Mouse (Mus musculus) Patski (cell line): Measurements from ENCODE around the gene Fuz. TPM values are rescaled to one million over a fixed set of nuclear protein-coding genes. Genes with fewer than 3 reads are reported as not detected.

Experiments used
- ATAC-seq: fragments of 100-300 bp; one replicate; pipeline ENCODE4 v1.8.0; 2021
- CTCF ChIA-PET: fragments of 350-600 bp; sonication (Branson Sonifier 250); formaldehyde crosslinking; loops from one replicate; lab custom pipeline; 2022; ENCODE audit warnings: inconsistent platforms; lab: Charles Lee
- POLR2A ChIA-PET: fragments of 350-600 bp; sonication (Branson Sonifier 250); formaldehyde crosslinking; loops from one replicate; lab custom pipeline; 2022; ENCODE audit warnings: antibody characterized with exemption, inconsistent platforms; lab: Charles Lee
- DNase-seq: peaks from one replicate; pipeline ENCODE4 v3.0.0-alpha.2; 2011; ENCODE audit warnings: low read depth, low spot score
- H3K27me3 ChIP-seq: fragments of 371-371 bp; one replicate; pipeline ENCODE4 v1.5.1; 2021
- CTCF ChIP-seq: fragments of 100-300 bp; IDR thresholded peaks from one replicate; pipeline ENCODE4 v1.5.1; 2021
- in situ Hi-C: fragments of 300-500 bp; cut with MboI; formaldehyde crosslinking; loops from 3 replicates; pipeline ENCODE4 v1.11.1; 2018; ENCODE audit warnings: low pct_unique_long_range_greater_than_20kb, mixed read lengths
- polyA plus RNA-seq: library from polyadenylated mRNA; unstranded; gene quantifications from one replicate; pipeline ENCODE4 v1.2.3, GENCODE M21; 2021

Gene Fuz
- polyA plus RNA-seq, 1 experiment from 2014 or later: 16.9 TPM

DNA sequence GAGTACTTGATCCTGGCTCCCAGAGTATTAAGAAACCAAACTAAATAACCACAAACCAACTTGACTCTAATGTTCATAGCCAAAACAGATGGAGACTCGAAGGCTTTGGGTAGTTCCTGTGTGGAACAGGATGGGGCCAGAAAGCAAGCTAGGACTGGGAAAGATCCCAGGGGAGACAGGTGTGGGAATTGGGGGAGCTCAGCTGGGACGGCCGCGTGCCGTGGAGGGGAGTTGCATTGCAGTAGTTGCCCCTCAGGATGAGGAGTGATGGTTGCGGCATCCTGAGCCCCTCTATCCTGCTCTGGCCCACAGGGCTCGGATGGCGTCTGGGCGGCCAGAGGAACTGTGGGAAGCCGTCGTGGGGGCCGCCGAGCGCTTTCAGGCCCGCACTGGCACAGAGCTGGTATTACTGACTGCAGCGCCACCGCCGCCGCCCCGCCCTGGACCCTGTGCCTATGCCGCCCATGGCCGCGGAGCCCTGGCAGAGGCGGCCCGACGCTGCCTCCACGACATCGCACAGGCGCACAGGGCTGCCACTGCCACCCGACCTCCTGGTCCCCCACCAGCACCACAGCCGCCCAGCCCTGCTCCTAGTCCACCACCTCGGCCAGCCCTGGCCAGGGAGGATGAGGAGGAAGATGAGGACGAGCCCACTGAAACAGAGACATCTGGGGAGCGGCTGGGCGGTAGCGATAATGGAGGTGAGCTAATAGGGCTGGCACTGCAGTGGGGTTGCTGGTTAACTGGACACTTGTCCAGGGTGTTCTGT, 43.4 kb upstream of the Fuz start:
- no peaks in the 10 kb centered on the region for H3K27me3 ChIP-seq
- in situ Hi-C loops: loop anchor here (25.0 kb wide), 1 partner anchor 860 kb away; the partner anchor contains the start of genes Dbp, Fam83e, Rpl18 and Sphk2
- TF ChIP-seq CTCF: no peak
- CTCF ChIA-PET: interaction anchor here (0.7 kb wide), 1 partner anchor 37 kb away, joined by 3 read pairs; no protein-coding TSS in a partner anchor
- DNase-seq (no peak), ATAC-seq (no peak)
- POLR2A ChIA-PET: no interaction called here

DNA sequence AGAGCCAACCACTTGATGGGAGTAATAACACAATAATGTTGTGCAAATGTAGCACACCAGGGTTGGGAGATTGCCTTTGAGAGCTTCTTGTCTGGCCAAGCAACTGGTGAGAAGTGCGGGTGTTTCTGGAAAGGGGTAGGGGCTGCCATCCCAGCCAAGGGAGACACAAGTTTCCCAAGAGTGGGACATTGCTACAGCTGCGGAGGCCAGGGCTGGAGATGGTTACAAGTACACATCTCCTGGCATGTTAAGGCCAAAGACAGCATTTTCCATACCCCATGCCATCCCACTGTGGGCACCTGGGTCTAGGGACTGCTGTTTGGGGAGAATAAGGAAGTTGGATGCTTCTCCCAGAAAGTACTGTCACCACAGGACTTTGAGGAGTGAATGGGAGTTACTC, 42.8 kb upstream of the Fuz start:
- H3K27me3 ChIP-seq: no peaks in the 10 kb centered on the region
- POLR2A ChIA-PET: no interaction called here
- DNase-seq (no peak), ATAC-seq (no peak)
- in situ Hi-C loops: loop anchor here (25.0 kb wide), 1 partner anchor 859 kb away; the partner anchor contains the start of genes Dbp, Fam83e, Rpl18 and Sphk2
- CTCF ChIA-PET: no interaction called here
- TF ChIP-seq CTCF: no peak

DNA sequence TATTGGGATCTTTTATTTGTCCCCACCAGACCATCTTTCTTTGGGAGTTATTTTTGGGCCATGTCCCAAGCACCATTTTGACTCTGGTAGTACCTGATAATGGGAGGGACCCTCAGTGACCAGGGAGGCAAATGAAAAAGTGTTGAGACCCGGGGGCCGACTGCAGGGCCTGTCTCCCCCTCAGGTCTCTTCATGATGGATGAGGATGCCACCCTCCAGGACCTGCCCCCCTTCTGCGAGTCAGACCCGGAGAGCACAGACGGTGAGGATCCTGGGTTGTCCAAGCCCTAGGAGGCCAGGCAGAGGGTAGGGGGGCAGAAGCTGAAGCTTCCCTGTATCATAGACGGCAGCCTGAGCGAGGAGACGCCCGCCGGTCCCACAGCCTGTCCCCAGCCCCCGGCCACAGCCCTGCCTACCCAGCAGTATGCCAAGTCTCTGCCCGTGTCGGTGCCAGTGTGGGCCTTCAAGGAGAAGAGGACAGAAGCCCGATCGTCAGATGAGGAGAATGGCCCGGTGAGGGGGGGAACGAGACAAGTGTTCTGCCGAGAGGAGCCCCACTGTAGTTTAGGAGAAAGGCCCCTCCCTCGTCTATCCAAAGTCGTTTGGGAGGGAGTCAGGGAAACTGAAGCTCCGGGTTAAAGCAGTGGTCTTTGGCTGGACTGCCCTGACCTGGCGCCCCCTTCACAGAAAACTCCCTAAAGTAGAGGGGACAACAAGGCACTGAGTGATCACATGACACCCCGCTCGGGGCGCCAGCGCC, 42.1 kb upstream of the Fuz start:
- ChIA-PET CTCF (no interaction called here), POLR2A (interaction anchor here (1.0 to 1.6 kb wide), 2 partner anchors 12 to 16 kb away, joined by 3 to 4 read pairs; partner anchors contain the start of gene Ptov1)
- no peak for TF ChIP-seq CTCF
- in situ Hi-C loops: loop anchor here (25.0 kb wide), 1 partner anchor 859 kb away; the partner anchor contains the start of genes Dbp, Fam83e, Rpl18 and Sphk2
- ATAC-seq (no peak), DNase-seq (no peak)
- no peaks in the 10 kb centered on the region for H3K27me3 ChIP-seq

- ATAC-seq (peak; percentile 76), DNase-seq (peak; percentile 44)
- in situ Hi-C loops: loop anchor here (25.0 kb wide), 1 partner anchor 858 kb away; the partner anchor contains the start of genes Dbp, Fam83e, Rpl18 and Sphk2
- no peak for TF ChIP-seq CTCF
- ChIA-PET POLR2A (interaction anchor here (1.0 to 1.6 kb wide), 2 partner anchors 12 to 15 kb away, joined by 3 to 4 read pairs; partner anchors contain the start of gene Ptov1), CTCF (interaction anchor here (1.3 to 2.1 kb wide), 3 partner anchors 10 to 72 kb away, joined by 3 to 5 read pairs (median 4); no protein-coding TSS in a partner anchor)
- no peaks in the 10 kb centered on the region for H3K27me3 ChIP-seq
These were observed 41.4 kb upstream of the Fuz start for GRCm38 (mm10) chr7:44854356-44855031.

- POLR2A ChIA-PET: interaction anchor here (1.0 to 1.6 kb wide), 2 partner anchors 11 to 15 kb away, joined by 3 to 4 read pairs; partner anchors contain the start of gene Ptov1
- ATAC-seq: no peak
- TF ChIP-seq CTCF: no peak
- no peak for DNase-seq
- in situ Hi-C loops: loop anchor here (25.0 kb wide), 1 partner anchor 857 kb away; the partner anchor contains the start of genes Dbp, Fam83e, Rpl18 and Sphk2
- no peaks in the 10 kb centered on the region for H3K27me3 ChIP-seq
- CTCF ChIA-PET: interaction anchor here (1.3 to 2.1 kb wide), 3 partner anchors 10 to 71 kb away, joined by 3 to 5 read pairs (median 4); no protein-coding TSS in a partner anchor
These were observed 40.8 kb upstream of the Fuz start for GRCm38 (mm10) chr7:44855036-44855435.

DNA sequence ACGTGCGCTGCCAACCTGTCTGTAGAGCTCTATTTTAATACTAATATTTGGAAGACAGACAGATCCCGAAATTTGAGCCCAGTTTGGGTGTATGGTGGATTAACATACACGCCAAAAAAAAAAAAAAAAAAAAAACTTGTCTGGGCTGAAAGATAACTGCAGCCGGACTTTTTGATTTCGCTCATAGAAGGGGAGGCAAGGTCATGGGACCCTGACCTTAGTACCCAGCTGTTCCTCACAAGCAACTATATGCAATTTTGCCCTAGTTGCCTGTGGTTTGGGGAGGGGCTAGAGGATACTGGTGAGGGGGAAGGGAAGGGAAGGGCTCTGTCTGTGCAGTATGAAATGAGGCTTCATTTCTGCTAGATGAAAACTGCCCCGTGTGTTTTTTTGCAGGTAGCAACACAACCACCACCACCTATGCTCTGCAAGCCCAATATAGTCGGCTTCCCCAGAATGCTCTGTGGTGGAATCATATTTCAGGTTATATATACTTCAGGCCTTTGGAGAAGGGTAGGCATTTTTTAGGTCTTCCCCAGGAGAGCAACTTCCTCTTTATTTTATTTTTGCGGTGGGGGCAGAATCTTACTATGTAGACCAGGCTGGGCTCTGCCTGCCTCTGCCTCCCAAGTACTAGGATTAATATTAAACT, 39.5 kb upstream of the Fuz start:
- ATAC-seq (no peak), DNase-seq (no peak)
- no peaks in the 10 kb centered on the region for H3K27me3 ChIP-seq
- CTCF ChIA-PET: interaction anchor here (1.6 to 2.1 kb wide), 2 partner anchors 8 to 10 kb away, joined by 4 to 5 read pairs; no protein-coding TSS in a partner anchor
- POLR2A ChIA-PET: interaction anchor here (0.6 to 2.6 kb wide), 4 partner anchors 9 to 293 kb away, joined by 3 to 9 read pairs (median 3); no protein-coding TSS in a partner anchor
- TF ChIP-seq CTCF: no peak
- in situ Hi-C loops: loop anchor here (25.0 kb wide), 1 partner anchor 856 kb away; the partner anchor contains the start of genes Dbp, Fam83e, Rpl18 and Sphk2

- ATAC-seq: peak; percentile 3
- POLR2A ChIA-PET: interaction anchor here (0.6 to 2.6 kb wide), 2 partner anchors 11 to 293 kb away, joined by 3 to 9 read pairs; no protein-coding TSS in a partner anchor
- DNase-seq: peak; percentile 54
- no peaks in the 10 kb centered on the region for H3K27me3 ChIP-seq
- in situ Hi-C loops: loop anchor here (25.0 kb wide), 1 partner anchor 855 kb away; the partner anchor contains the start of genes Dbp, Fam83e, Rpl18 and Sphk2
- CTCF ChIA-PET: no interaction called here
- no peak for TF ChIP-seq CTCF
These were observed 38.8 kb upstream of the Fuz start, which contains the start of gene Pnkp for GRCm38 (mm10) chr7:44857042-44857552. Pnkp (plus strand) TSS chr7:44857139.

GRCm38 (mm10) chr7:44857905-44858304, 38.0 kb upstream of the Fuz start:
- in situ Hi-C loops: loop anchor here (25.0 kb wide), 1 partner anchor 854 kb away; the partner anchor contains the start of genes Dbp, Fam83e, Rpl18 and Sphk2
- no peak for TF ChIP-seq CTCF
- POLR2A ChIA-PET: interaction anchor here (0.6 to 2.6 kb wide), 3 partner anchors 8 to 39 kb away, joined by 3 to 9 read pairs (median 3); no protein-coding TSS in a partner anchor
- DNase-seq: no peak
- ATAC-seq: no peak
- CTCF ChIA-PET: interaction anchor here (0.8 kb wide), 1 partner anchor 12 kb away, joined by 3 read pairs; no protein-coding TSS in a partner anchor
- no peaks in the 10 kb centered on the region for H3K27me3 ChIP-seq
